7 mouse cellular contexts compared by ENCODE assay signal in the genomic region with DNA sequence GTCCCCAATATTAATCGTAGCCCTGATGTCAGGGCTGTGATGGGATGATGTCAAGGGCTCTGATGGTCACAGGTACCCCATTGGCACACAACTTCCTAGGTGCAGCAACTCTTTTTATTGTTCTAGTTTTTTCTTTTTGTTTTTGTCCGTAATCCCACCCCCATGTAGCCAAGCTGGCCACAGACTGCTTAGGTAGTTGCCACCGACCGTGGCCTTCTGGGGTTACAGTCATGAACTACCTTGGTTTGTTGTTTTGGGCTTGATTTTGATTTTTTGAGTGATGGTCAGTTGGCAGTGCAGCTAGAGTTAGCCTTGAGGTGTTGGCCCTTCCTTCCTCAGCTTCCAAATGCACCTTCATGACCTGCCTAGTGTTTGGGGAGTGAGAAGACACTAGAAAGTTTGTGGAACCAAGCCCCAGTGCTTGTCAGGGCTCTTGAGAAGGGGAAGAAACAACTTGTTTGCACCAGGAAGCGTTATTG. TPM values are rescaled to one million over a fixed set of nuclear protein-coding genes. Genes with fewer than 3 reads are reported as not detected.
DNase-seq lines count a peak whose midpoint lies in the region; ATAC-seq and TF ChIP-seq lines count a peak whose summit lies in the region.

Comt (minus strand) TSS at position 51 of the 479 bp plus-strand sequence.

- no peak for TF ChIP-seq EP300 in stomach, postnatal 0 days (optimal IDR thresholded peaks at IDR 0.05)

- peak within 1 kb of the TSS; percentile 86 for H3K9ac ChIP-seq in forebrain, embryonic 12.5 days
- H3K9ac ChIP-seq in liver, embryonic 12.5 days = peak within 1 kb of the TSS; percentile 95
- H3K9ac ChIP-seq in stomach, postnatal 0 days (ENCODE audit: low read length) = peak within 1 kb of the TSS; percentile 87

- DNase-seq in G1E (ENCODE audit: low spot score) = no peak
- DNase-seq in hindbrain, embryonic 10.5 days (ENCODE audit: low spot score) = no peak
- DNase-seq in stomach, postnatal 0 days (ENCODE audit: low spot score) = no peak
- DNase-seq in frontal cortex, postnatal 25 days (ENCODE audit: low spot score in 2 of 2) = no peak

- H3K4me2 ChIP-seq in forebrain, embryonic 12.5 days = peak within 1 kb of the TSS; percentile 76
- H3K4me2 ChIP-seq in liver, embryonic 12.5 days = peak within 1 kb of the TSS; percentile 88
- H3K4me2 ChIP-seq in stomach, postnatal 0 days (replicated peaks; ENCODE audit: low read depth) = peak within 1 kb of the TSS; percentile 87

- peak within 1 kb of the TSS; percentile 36 for H3K27ac ChIP-seq in forebrain, embryonic 12.5 days
- peak within 1 kb of the TSS; percentile 97 for H3K27ac ChIP-seq in hindbrain, embryonic 10.5 days
- peak within 1 kb of the TSS; percentile 95 for H3K27ac ChIP-seq in liver, embryonic 12.5 days
- peak within 1 kb of the TSS; percentile 88 for H3K27ac ChIP-seq in stomach, postnatal 0 days (replicated peaks)

- peak within 1 kb of the TSS; percentile 95 for H3K4me3 ChIP-seq in G1E (ENCODE audit: low read depth, low read length)
- peak within 1 kb of the TSS; percentile 89 for H3K4me3 ChIP-seq in forebrain, embryonic 12.5 days (replicated peaks)
- peak within 1 kb of the TSS; percentile 97 for H3K4me3 ChIP-seq in hindbrain, embryonic 10.5 days
- H3K4me3 ChIP-seq in liver, embryonic 12.5 days = peak within 1 kb of the TSS; percentile 85
- peak within 1 kb of the TSS; percentile 77 for H3K4me3 ChIP-seq in stomach, postnatal 0 days (ENCODE audit: low read depth, low read length)

- no peaks in the 10 kb centered on the region for H3K27me3 ChIP-seq in G1E (ENCODE audit: insufficient read depth, low read length)
- no peaks in the 10 kb centered on the region for H3K27me3 ChIP-seq in forebrain, embryonic 12.5 days
- no peaks in the 10 kb centered on the region for H3K27me3 ChIP-seq in hindbrain, embryonic 10.5 days (ENCODE audit: insufficient read depth, poor library complexity, severe bottlenecking)
- H3K27me3 ChIP-seq in liver, embryonic 12.5 days (replicated peaks) = no peaks in the 10 kb centered on the region
- no peaks in the 10 kb centered on the region for H3K27me3 ChIP-seq in stomach, postnatal 0 days (ENCODE audit: control insufficient read depth, insufficient read depth, low read length)

- H3K36me3 ChIP-seq in G1E (replicated peaks) = peaks cover 55% of the 10 kb centered on the region
- H3K36me3 ChIP-seq in forebrain, embryonic 12.5 days (replicated peaks) = peaks cover 11% of the 10 kb centered on the region
- peaks cover 16% of the 10 kb centered on the region for H3K36me3 ChIP-seq in hindbrain, embryonic 10.5 days
- H3K36me3 ChIP-seq in liver, embryonic 12.5 days = peaks cover 46% of the 10 kb centered on the region
- no peaks in the 10 kb centered on the region for H3K36me3 ChIP-seq in stomach, postnatal 0 days (ENCODE audit: control insufficient read depth, insufficient read depth, low read length)

- no peak for TF ChIP-seq CTCF in G1E (IDR thresholded peaks at IDR 0.05; ENCODE audit: low read depth, low read length)
- no peak for TF ChIP-seq CTCF in stomach, postnatal 0 days (IDR thresholded peaks at IDR 0.05; ENCODE audit: low read depth)

- no peaks in the 10 kb centered on the region for H3K9me3 ChIP-seq in G1E (replicated peaks)
- H3K9me3 ChIP-seq in forebrain, embryonic 12.5 days = no peaks in the 10 kb centered on the region
- no peaks in the 10 kb centered on the region for H3K9me3 ChIP-seq in hindbrain, embryonic 10.5 days
- H3K9me3 ChIP-seq in liver, embryonic 12.5 days (replicated peaks) = no peaks in the 10 kb centered on the region
- no peaks in the 10 kb centered on the region for H3K9me3 ChIP-seq in stomach, postnatal 0 days (ENCODE audit: control insufficient read depth, low read length)

- peaks cover 83% of the 10 kb centered on the region for H3K4me1 ChIP-seq in G1E (ENCODE audit: insufficient read depth, low read depth, low read length)
- peaks cover 28% of the 10 kb centered on the region for H3K4me1 ChIP-seq in forebrain, embryonic 12.5 days
- H3K4me1 ChIP-seq in hindbrain, embryonic 10.5 days (replicated peaks) = peaks cover 38% of the 10 kb centered on the region
- peaks cover 76% of the 10 kb centered on the region for H3K4me1 ChIP-seq in liver, embryonic 12.5 days
- H3K4me1 ChIP-seq in stomach, postnatal 0 days (replicated peaks; ENCODE audit: control insufficient read depth, insufficient read depth) = no peaks in the 10 kb centered on the region

- WGBS in forebrain, embryonic 12.5 days = 51% methylated on average over 5 of the region's 5 CpGs
- WGBS in hindbrain, embryonic 10.5 days = 51% methylated on average over 5 of the region's 5 CpGs
- 34% methylated on average over 5 of the region's 5 CpGs for WGBS in liver, embryonic 12.5 days (ENCODE audit: insufficient replicate concordance)
- 51% methylated on average over 5 of the region's 5 CpGs for WGBS in stomach, postnatal 0 days

- ATAC-seq in CD4-positive, CD25-positive, alpha-beta regulatory T cell, adult 4 months = no peak
- no peak for ATAC-seq in G1E (ENCODE audit: extremely low read depth, insufficient number of reproducible peaks, low FRiP score, poor library complexity, severe bottlenecking)
- no peak for ATAC-seq in forebrain, embryonic 12.5 days (ENCODE audit: low FRiP score)
- ATAC-seq in liver, embryonic 12.5 days = no peak
- no peak for ATAC-seq in stomach, postnatal 0 days (ENCODE audit: low FRiP score, low TSS enrichment)

RNA-seq across cellular contexts. Expression of gene Comt, which starts in this region (rescaled TPM):
- 10 to 100 TPM; 62.0 to 65.2 TPM for polyA plus RNA-seq in CD4-positive, CD25-positive, alpha-beta regulatory T cell, adult 4 months (2017; shearing (Covaris generic))
- total RNA-seq in G1E (2014; fragmentation: Nextera tagmentation) (51.1 and 59.0 TPM in 2 replicates), G1E (2017) (36.7 and 53.7 TPM in 2 replicates)
- polyA plus RNA-seq in G1E (2012) = 25.2 and 47.5 TPM in 2 replicates
- polyA plus RNA-seq in forebrain, embryonic 12.5 days (2016; fragmentation: Nextera tagmentation; extraction: Ambion mirVana) = 53.5 and 54.2 TPM in 2 replicates
- 62.5 and 67.9 TPM in 2 replicates for polyA plus RNA-seq in hindbrain, embryonic 10.5 days (2016; fragmentation: Nextera tagmentation; extraction: Ambion mirVana)
- polyA plus RNA-seq in liver, embryonic 12.5 days (2016; fragmentation: Nextera tagmentation; extraction: Ambion mirVana) = 113 and 120 TPM in 2 replicates
- 95.1 and 99.6 TPM in 2 replicates for polyA plus RNA-seq in stomach, postnatal 0 days (2015; fragmentation: Nextera tagmentation; extraction: Ambion mirVana)

Comparison
In these comparisons a context has a peak if more than half of its experiments do, and no peak if none do; other contexts are left out.
1. H3K27ac ChIP-seq: peak in every context shown above with its lines; median percentile 97 in hindbrain, embryonic 10.5 days; 95 in liver, embryonic 12.5 days; 88 in stomach, postnatal 0 days; 36 in forebrain, embryonic 12.5 days.